Mouse (Mus musculus) liver, adult 10 weeks (tissue): Measurements from ENCODE around the gene Olfr846. TPM values are rescaled to one million over a fixed set of nuclear protein-coding genes. Genes with fewer than 3 reads are reported as not detected.

Experiments
- polyA plus RNA-seq: library from polyadenylated mRNA; stranded (reverse); fragments of 350-450 nt; fragmentation: Illumina TruSeq; extraction: RNeasy Lipid Tissue Mini Kit (QIAGEN cat#74804); gene quantifications from one replicate; pipeline ENCODE4 v1.2.3, GENCODE M21; 2014; ENCODE audit warnings: low read depth, low replicate concordance

Gene Olfr846
- not detected for polyA plus RNA-seq

DNA sequence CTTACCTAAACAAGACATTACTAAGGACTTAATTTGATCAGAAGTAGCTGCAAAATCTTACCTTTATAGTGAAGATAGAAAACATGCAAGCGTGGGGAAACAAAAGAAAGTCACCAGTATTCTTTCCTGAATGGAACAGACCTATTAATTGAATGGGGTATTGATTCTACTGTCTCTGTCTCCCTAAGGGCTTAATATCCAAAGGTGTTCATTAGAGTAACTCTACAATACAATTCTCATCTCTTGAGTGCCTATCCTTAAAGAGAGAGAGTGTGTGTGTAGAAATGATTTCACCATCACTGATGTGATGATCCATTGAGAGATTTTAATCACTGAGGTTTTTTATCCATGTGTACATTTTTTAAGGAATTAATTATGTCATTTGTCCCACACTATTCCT is at the start of gene Olfr846:
Gene Olfr846 (minus strand): TSS at position 101 of the 400 bp plus-strand sequence.

DNA sequence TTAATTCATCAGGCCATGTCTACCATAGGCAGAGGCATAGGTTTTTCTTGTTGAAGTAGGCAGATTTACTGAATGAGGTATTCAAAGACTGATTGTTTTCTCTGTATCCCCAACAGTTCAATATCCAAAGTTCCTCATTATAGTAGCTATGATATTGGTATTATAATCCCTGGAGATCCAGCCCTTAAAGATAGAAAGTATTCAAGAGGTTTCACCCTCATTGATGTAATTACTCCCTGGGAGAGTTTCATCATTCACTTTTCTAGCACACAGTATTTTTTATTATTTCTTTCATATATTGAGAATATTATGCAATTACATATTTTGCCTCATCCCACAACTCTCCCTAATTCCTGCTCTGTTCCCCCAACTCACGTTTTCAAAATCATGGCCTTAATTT is 14.8 kb upstream of the Olfr846 start, which contains the start of gene Olfr847:
Gene Olfr847 (minus strand): TSS at position 101 of the 400 bp plus-strand sequence.

DNA sequence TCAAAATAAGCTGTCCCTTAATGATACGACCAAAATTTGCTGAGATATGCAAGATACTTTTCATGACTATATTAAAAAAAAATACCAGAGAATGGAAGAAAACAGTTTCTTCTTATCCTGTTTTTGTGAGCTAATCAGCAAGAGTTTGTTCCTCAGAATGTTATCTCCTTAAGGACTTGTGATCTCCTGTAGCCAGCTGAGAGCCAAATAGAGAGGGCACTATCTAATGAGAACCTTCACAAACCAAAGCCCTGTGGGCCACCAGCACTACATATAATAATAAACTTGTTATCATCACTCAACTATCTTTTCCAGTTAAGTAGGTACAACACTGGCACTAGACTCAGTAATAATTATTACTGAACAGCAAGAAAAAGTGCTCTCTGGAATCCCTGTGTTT is 27.6 kb downstream of the Olfr846 start, which contains the start of gene Olfr845:
Gene Olfr845 (plus strand): TSS at position 301 of the 400 bp plus-strand sequence.

DNA sequence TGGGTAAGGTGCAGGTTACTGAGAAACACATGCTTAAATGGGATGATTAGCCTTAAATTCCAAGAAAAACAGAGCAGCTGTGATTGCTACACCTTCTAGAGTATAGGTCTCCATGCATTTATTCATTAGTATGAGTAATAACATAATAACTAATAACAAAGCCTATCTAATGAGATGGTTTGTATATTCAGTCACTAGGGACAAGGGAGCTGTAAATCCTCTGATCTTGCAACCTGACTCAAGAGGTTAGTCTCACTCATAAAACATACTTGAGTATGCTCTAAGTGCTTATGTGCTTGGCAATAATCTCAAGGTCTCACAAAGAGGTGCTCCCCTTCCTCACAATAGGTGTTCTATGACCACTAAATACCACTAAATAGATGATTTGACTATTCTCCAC is 47.8 kb downstream of the Olfr846 start, which contains the start of gene Olfr844:
Gene Olfr844 (plus strand): TSS at position 301 of the 400 bp plus-strand sequence.

Other genes with a start within 250 kb of the Olfr846 start
- not detected for gene Olfr836, start 243.6 kb downstream of the Olfr846 start, polyA plus RNA-seq
- not detected for gene Olfr837, start 227.7 kb downstream of the Olfr846 start, polyA plus RNA-seq
- not detected for gene Olfr839-ps1, start 186.7 kb downstream of the Olfr846 start, polyA plus RNA-seq
- gene Olfr843, start 112.0 kb downstream of the Olfr846 start, polyA plus RNA-seq, result not detected
- not detected for gene Olfr844, start 47.7 kb downstream of the Olfr846 start, polyA plus RNA-seq
- not detected for gene Olfr845, start 27.5 kb downstream of the Olfr846 start, polyA plus RNA-seq
- not detected for gene Olfr847, start 14.7 kb upstream of the Olfr846 start, polyA plus RNA-seq
- gene Olfr849, start 76.3 kb upstream of the Olfr846 start, polyA plus RNA-seq, result not detected
- gene Olfr850, start 114.2 kb upstream of the Olfr846 start, polyA plus RNA-seq, result not detected
- not detected for gene Olfr851, start 129.3 kb upstream of the Olfr846 start, polyA plus RNA-seq
- gene Olfr853, start 177.1 kb upstream of the Olfr846 start, polyA plus RNA-seq, result not detected
- gene Olfr854, start 203.4 kb upstream of the Olfr846 start, polyA plus RNA-seq, result not detected
- gene Olfr855, start 218.6 kb upstream of the Olfr846 start, polyA plus RNA-seq, result not detected